Mouse (Mus musculus) layer of hippocampus, adult 9-10 months (tissue): ENCODE data around the gene Prcc.
A peak's percentile ranks its signal among the peaks of the same experiment; 100 is the strongest.

Experiments
- DNase-seq: peaks from one replicate; pipeline ENCODE4 v3.0.0; 2022; ENCODE audit warnings: low spot score

Prcc gene

GRCm38 (mm10) chr3:87885281-87886003 is at the start of gene Prcc:
Gene Prcc, minus strand, starts transcription at chr3:87885608.
- DNase-seq, result peak; percentile 98

GRCm38 (mm10) chr3:87935201-87935600 is 49.8 kb upstream of the Prcc start:
- no peak for DNase-seq

DNA sequence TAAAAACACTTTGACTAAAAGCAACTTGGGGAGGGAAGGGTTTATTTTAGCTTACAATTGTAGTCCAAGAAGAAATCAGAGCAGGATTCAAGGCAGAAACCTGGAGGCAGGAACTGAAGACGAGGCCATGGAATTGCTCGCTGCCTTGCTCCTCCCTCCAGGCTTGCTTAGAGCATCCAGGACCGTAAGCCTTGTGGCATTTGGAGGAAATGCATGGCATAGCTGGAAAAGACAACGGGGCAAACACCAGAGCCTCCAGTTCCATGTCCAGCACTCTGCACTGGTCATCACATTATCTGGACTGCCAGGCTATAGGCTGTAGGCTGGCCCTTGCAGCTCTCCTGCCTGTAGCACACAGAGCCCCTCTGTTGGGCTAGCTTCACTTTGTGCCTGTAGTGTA is 49.1 kb upstream of the Prcc start:
- no peak for DNase-seq

DNA sequence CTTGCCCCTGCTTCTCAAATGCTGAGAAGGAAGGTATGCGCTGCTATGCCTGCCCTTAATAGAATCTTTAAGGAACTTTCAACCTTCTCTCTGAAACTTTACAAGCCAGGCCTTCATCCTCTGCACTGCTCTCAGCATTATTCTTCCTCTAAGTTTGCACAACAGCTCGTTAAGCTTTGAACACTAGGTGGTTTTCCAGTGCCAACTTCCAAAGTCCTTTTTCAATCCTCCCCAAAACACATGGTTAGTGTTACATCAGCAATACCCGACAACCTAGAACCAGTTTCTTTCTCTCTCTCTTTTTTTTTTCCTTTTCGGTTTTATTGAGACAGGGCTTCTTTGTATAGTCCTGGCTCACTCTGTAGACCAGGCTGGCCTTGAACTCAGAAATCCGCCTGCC is 48.6 kb upstream of the Prcc start:
- no peak for DNase-seq

DNA sequence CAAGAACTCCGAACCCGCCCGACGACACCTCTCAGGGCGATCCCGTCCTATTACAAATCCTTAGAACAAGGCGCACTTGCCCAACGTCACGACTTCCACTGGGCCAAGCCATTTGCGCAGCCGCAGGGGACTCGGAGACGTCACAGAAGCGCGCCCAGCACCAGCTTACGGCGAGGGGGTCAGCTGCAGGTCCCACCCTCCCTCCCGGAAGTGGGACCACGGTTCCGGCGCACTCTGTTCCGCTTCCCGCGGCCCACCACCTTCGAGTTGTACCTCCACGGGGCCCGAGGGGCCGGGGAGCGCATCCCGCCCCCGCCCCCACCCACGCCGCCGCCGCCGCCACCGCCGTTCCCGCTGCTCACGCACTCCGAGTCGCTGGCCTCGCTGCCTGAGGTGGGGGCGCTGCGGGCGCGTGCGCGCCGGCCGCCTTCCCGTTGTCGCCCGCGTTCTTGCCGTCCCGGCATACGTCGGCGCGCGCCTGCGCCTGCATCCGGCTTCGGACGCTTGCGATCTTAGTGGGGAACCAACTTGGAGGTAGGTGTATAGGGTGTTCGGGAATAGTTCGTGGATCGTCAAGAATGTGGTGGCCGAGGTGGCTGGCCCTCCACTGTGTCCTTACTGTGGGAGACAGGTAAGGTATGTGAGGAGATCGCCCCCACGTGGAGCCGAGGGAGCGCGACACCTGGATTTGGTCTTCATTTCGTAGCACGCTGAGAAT is 44.8 kb upstream of the Prcc start, which contains the start of the genes Isg20l2 and Rrnad1:
TSS of gene Isg20l2 (plus strand) at position 237 of the 718 bp plus-strand sequence.
TSS of gene Rrnad1 (minus strand) at position 640 of the 718 bp plus-strand sequence.
- DNase-seq, result peak; percentile 89

DNA sequence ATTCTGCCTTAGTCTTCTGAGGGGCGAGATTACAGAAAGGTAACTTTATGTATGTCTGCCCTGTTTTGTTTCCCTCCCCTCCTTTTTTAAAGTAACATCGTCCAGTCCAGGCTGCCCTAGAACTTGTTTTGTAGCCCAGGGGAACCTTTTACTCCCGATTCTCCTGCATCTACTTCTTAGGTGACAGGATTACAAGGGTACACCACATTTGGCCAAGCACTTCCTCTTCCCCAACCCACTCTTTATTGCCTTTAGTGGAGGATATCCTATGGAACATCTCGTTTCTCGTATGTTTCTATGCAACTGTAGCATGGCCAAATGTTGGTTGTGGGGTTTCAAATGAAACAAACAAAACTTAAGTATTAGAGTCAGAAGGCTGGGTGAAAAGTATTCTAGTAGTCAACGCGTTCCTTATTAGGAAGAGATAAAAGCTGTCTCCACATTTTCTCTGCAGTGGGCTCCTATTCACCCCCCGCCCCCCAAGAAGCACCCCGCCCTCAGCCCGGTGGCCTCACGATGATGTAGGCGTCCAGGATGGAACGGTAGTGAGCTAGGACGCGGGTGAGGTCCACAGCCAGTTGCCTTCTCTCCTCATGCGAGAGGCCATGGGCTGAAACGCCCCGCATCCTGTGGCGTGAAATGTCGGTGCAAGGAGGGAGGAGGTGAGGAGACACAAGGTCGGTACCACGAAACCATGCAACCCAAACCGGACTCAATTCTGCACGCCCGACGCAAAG is 44.1 kb upstream of the Prcc start:
- no peak for DNase-seq

DNA sequence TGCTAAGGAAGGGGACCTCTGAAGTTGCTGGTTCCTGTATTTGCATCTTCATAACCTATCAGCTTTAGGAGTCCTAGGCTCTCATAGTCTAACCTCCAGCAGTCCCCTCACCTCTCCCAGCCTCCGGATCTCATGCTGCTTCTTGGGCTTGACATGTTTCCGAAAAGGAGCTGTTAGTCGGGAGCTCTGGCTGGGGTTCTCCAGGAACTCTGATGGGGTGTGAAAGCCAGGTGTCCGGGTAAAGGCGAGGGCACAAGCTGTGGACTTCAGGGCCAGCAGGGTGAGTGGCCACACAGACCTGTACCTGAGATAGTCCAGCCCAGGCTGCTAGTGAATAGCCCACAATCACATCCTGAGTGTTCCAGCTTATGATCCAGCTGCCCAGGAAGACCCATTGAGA is 42.0 kb upstream of the Prcc start:
- DNase-seq, result no peak

DNA sequence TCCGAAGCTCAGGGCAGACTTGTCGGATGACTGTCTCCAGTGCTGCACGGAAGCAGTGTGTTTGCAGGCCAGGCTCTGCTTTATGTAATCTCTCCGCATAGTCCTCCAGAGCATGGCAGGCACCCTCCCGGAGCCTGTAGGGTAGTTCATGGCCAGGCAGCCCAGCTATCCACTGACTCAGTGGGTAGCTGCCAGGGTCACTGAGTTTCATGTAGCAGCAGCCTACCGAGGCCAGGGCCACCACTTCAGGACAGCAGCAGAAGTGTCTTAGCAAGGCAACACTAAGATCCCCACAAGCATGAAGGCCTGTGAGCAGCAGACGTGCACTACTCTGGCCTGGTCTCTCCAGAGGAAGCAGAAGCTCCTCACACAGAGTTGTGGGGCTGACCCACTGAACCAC is 39.6 kb upstream of the Prcc start:
- no peak for DNase-seq

- DNase-seq, result no peak
Observed at GRCm38 (mm10) chr3:87920270-87920943, 35.0 kb upstream of the Prcc start.

- peak; percentile 90 for DNase-seq
Observed at GRCm38 (mm10) chr3:87919336-87920108, 34.1 kb upstream of the Prcc start, which contains the start of gene Mrpl24. Gene Mrpl24, plus strand, starts transcription at chr3:87919506.

GRCm38 (mm10) chr3:87918551-87918950 is 33.1 kb upstream of the Prcc start:
- DNase-seq, result no peak

- DNase-seq, result no peak
Observed at GRCm38 (mm10) chr3:87916990-87917389, 31.6 kb upstream of the Prcc start.

DNA sequence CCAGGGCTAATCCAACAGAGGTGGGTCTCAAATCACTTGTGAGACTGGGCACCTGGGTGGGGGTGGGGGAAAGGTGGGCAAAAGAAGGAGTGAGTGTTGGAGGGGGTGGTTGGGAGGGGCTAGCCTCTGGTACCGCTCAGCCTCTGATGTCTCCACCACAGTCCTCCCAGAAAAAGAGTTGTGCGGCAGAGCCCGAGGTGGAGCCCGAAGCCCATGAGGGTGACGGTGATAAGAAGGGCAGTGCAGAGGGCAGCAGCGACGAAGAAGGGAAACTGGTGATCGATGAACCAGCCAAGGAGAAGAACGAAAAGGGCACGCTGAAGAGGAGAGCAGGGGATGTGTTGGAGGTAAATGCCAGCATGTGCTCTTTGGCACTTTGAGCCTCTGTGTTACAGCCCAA is 28.5 kb upstream of the Prcc start:
- DNase-seq, result no peak

- no peak for DNase-seq
Observed at GRCm38 (mm10) chr3:87913491-87913890, 28.1 kb upstream of the Prcc start.

DNA sequence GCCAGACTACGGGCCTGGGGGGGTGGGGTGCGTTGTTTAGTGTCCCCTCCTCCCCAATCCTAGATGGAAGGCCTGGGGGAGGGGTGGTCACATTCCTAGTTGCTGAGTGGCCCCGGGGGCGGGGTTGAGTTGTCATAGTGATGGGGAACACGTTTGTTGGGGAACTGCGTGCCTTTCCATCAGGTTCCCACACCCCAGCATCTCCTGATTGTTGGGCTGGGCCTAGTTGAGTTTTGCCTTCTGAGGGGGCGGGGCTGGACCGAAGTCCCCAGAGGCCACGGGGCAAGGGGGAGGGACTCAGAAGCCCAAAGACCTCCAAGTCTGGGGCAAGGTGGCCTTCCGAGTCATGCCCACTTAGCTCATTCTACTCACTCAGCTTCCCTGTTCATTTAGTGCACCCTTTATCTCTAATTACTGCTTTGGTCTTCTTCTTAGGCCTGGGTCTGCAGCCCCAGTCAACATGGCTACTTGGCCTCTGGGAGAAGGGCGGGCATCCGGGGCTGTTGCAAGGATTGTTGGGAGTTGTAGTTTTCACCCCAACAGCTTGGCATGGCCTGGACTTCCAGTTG is 25.2 kb upstream of the Prcc start:
- DNase-seq, result no peak

GRCm38 (mm10) chr3:87909874-87910273 is 24.5 kb upstream of the Prcc start:
- DNase-seq, result no peak

DNA sequence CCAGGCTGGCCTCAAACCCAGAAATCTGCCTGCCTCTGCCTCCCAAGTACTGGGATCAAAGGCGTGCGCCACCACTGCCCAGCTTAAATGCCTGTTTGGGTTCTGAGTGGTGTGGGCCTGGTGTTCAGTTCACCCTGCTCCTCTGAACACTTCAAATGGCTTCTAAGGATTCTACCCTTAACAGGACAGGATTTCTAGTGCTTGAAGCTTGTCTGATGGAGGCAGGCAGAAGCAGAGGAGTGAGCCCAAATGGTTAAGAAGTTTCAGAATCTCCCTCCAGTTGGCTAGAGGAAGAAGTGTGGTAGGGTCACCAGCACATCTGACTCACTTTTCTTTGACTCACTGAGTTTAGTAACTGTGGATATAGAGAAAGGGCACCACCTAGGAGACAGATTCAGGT is 24.0 kb upstream of the Prcc start:
- DNase-seq, result no peak

GRCm38 (mm10) chr3:87907906-87908305 is 22.5 kb upstream of the Prcc start:
- no peak for DNase-seq

DNA sequence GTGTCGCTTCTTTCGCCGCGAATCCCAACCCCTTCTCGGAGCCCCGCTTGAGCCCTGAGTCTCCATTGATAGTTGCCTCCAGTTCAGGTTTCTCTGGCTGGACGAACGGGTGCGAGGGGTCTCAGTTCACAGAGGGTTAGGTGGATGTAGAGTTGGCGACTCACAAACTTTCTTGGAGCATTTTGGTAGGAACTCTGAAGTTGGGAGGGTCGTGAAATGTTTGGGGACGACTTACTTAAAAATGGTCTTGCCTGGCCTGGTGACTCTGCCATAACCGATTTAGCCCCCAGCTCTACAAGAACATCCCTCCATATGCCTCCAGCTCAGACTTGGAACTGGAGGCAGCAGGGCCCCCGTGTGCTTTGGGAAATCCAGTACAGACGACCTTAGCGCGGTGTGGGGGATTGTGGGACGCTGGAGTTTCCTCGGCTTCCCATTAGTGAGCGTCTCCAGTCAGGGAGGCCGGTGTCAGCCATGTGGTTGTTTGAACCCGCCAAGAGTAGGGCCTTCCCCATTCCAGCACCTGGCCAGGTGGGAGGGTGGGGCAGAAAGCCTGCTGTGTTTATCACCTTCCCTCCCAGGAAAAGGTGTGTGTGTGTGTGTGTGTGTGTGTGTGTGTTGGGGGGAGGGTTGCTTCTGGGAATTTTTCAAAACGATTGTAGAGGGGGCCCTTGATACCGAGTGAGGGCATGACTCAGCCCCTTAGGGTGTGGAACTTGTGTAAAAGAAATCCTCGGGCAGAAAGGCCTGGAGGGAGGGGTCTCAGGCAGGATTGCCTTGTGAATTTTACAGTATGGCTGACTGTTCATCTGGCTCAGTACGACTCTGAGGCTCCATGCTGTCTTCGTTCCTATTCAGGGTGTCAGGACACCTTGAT is 21.8 kb upstream of the Prcc start:
- DNase-seq, result no peak

DNA sequence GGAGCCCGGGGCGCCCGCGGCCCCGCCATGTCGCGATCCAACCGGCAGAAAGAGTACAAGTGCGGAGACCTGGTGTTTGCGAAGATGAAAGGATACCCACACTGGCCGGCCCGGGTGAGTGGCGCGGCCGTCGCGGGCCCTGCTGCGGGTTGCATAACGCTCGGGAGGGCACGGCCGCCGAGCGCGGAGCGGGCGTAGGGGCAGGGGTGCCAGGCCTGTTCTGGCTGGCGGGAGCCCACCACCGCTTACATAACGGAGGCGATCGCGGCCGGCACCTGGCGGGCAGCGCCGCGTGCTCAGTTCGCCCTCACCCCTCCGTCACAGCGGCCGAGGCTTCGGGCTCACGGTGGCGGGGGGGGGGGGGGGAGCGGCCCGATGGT is 21.2 kb upstream of the Prcc start:
- DNase-seq, result no peak
